Mouse (Mus musculus): ENCODE results near the gene Efcab14.

GRCm38 (mm10) chr4:115782026-115782805, 44.7 kb downstream of the Efcab14 start:
- TF ChIP-seq PAX5 (IDR thresholded peaks at IDR 0.05; ENCODE audit: low read length) (no peak), ZMIZ1 (IDR thresholded peaks at IDR 0.05; ENCODE audit: low read depth, low read length) (no peak), CTCF (conservative IDR thresholded peaks at IDR 0.05 in 1 of 2, IDR thresholded peaks at IDR 0.05 in 1 of 2; ENCODE audit: low read depth in 2 of 2, low read length in 2 of 2) (no peak), EP300 (IDR thresholded peaks at IDR 0.05; ENCODE audit: low read length) (no peak), POLR2A (IDR thresholded peaks at IDR 0.05; ENCODE audit: low read depth, low read length) (no peak), USF2 (conservative IDR thresholded peaks at IDR 0.05; ENCODE audit: low read depth, low read length) (no peak), MXI1 (IDR thresholded peaks at IDR 0.05; ENCODE audit: low read depth, low read length) (no peak), SMC3 (IDR thresholded peaks at IDR 0.05; ENCODE audit: low read depth, low read length) (no peak), ELF1 (IDR thresholded peaks at IDR 0.05; ENCODE audit: low read depth, low read length) (no peak), MAFK (IDR thresholded peaks at IDR 0.05; ENCODE audit: insufficient replicate concordance, low read length) (no peak), MYC (IDR thresholded peaks at IDR 0.05; ENCODE audit: low read depth, low read length) (no peak), NRF1 (IDR thresholded peaks at IDR 0.05; ENCODE audit: low read depth, low read length) (no peak)

Measured in CH12.LX (cell line).